Mouse (Mus musculus) erythroblast, embryonic 14.5 days (primary cell): ENCODE measurements around the gene Nek8.

Experiments used
- GATA1 ChIP-seq: IDR thresholded peaks from 2 replicates; pipeline ENCODE4 v1.6.1; 2012; ENCODE audit warnings: low read length, inconsistent platforms, mixed read lengths
- TAL1 ChIP-seq: IDR thresholded peaks from 3 replicates; pipeline ENCODE4 v1.6.1; 2012; ENCODE audit warnings: low read length, inconsistent platforms, mixed read lengths

GRCm38 (mm10) chr11:78161968-78162367 is 14.5 kb downstream of the Nek8 start:
- TF ChIP-seq TAL1 (no peak), GATA1 (no peak)
